Mouse (Mus musculus): ENCODE measurements around the gene Dirc2. TPM values are rescaled to one million over a fixed set of nuclear protein-coding genes. Genes with fewer than 3 reads are reported as not detected.

Gene Dirc2
- total RNA-seq, 4 experiments from 2014 or later: 65.2 to 71.3 (median 70.6) TPM

- no peak for DNase-seq (ENCODE audit: low spot score in 2 of 2)
Observed at GRCm38 (mm10) chr16:35686491-35686890, 82.7 kb downstream of the Dirc2 start.

GRCm38 (mm10) chr16:35685027-35685426 lies 84.1 kb downstream of the Dirc2 start:
- DNase-seq (ENCODE audit: low spot score in 2 of 2): no peak

- no peak for DNase-seq (ENCODE audit: low spot score in 2 of 2)
Observed at GRCm38 (mm10) chr16:35681327-35682108, 87.6 kb downstream of the Dirc2 start.

- DNase-seq (ENCODE audit: low spot score in 2 of 2): no peak
Observed at GRCm38 (mm10) chr16:35678476-35678875, 90.7 kb downstream of the Dirc2 start.

- no peak for DNase-seq (ENCODE audit: low spot score in 2 of 2)
Observed at GRCm38 (mm10) chr16:35677511-35678113, 91.5 kb downstream of the Dirc2 start.

- DNase-seq (ENCODE audit: low spot score in 2 of 2): no peak
Observed at GRCm38 (mm10) chr16:35664847-35665246, 104.3 kb downstream of the Dirc2 start.

- no peak for DNase-seq (ENCODE audit: low spot score in 2 of 2)
Observed at GRCm38 (mm10) chr16:35663831-35664414, 105.2 kb downstream of the Dirc2 start.

- no peak for DNase-seq (ENCODE audit: low spot score in 2 of 2)
Observed at GRCm38 (mm10) chr16:35660222-35660621, 108.9 kb downstream of the Dirc2 start.

GRCm38 (mm10) chr16:35653951-35654350 lies 115.2 kb downstream of the Dirc2 start:
- DNase-seq (ENCODE audit: low spot score in 2 of 2): no peak

- DNase-seq (ENCODE audit: low spot score in 2 of 2): no peak
Observed at GRCm38 (mm10) chr16:35652706-35653105, 116.5 kb downstream of the Dirc2 start.

- DNase-seq (ENCODE audit: low spot score in 2 of 2): no peak
Observed at GRCm38 (mm10) chr16:35652206-35652605, 117.0 kb downstream of the Dirc2 start.

GRCm38 (mm10) chr16:35648862-35649261 lies 120.3 kb downstream of the Dirc2 start:
- no peak for DNase-seq (ENCODE audit: low spot score in 2 of 2)

Other genes with a start within 250 kb of the Dirc2 start
- 10 to 100 TPM; 15.2 to 20.7 (median 16.1) TPM for gene Sema5b, start 228.2 kb downstream of the Dirc2 start, total RNA-seq (2022)
- 1 to 10 TPM; 6.4 to 7.5 (median 6.9) TPM for gene Hspbap1, start 1.0 kb upstream of the Dirc2 start, total RNA-seq (2022)
- 1 to 10 TPM; 1.5 to 3.2 (median 2.4) TPM for gene Parp14, start 102.2 kb upstream of the Dirc2 start, total RNA-seq (2022)
- 1 to 10 TPM; 2.9 to 4.9 (median 3.9) TPM for gene Parp9, start 169.1 kb upstream of the Dirc2 start, total RNA-seq (2022)
- 1 to 10 TPM; 4.7 to 5.7 (median 5.2) TPM for gene Dtx3l, start 169.8 kb upstream of the Dirc2 start, total RNA-seq (2022)
- 100 to 1,000 TPM; 128 to 143 (median 130) TPM for gene Kpna1, start 209.4 kb upstream of the Dirc2 start, total RNA-seq (2022)